Mouse (Mus musculus) heart, embryonic 14.5 days (tissue): Measurements from ENCODE around the gene Gm8453. TPM values are rescaled to one million over a fixed set of nuclear protein-coding genes. Genes with fewer than 3 reads are reported as not detected.
"Not testable (repeated sequence)": the region's sequence is repeated elsewhere in the genome, so short reads cannot be mapped to it uniquely, and the experiment has no call there.

Experiments used
- ATAC-seq: fragments of 200-750 bp; cut with Nextera tagmentation; 2 replicates; pipeline ENCODE4 v1.8.0; 2017; ENCODE audit warnings: low read depth, moderate TSS enrichment; ENCODE audit not compliant: insufficient number of reproducible peaks, insufficient read depth, low FRiP score
- H3K27ac ChIP-seq, 2 experiments: fragments of 200-500 bp in 1 of 2; fragments of 300-500 bp in 1 of 2; sonication (generic) in 1 of 2; replicated peaks in 1 of 2; 2 replicates each; pipeline ENCODE4 v1.5.1; 2012 to 2014; ENCODE audit warnings: low read depth in 2 of 2, low read length in 2 of 2, control low read depth in 1 of 2, mild to moderate bottlenecking in 1 of 2, mixed read lengths in 1 of 2; ENCODE audit not compliant: control insufficient read depth in 1 of 2, insufficient read depth in 1 of 2
- H3K27me3 ChIP-seq: fragments of 300-500 bp; sonication (generic); 2 replicates; pipeline ENCODE4 v1.6.1; 2014; ENCODE audit warnings: mild to moderate bottlenecking, low read length, control low read depth; ENCODE audit not compliant: control insufficient read depth, insufficient read depth
- H3K36me3 ChIP-seq: fragments of 300-500 bp; sonication (generic); 2 replicates; pipeline ENCODE4 v1.6.1; 2014; ENCODE audit warnings: mild to moderate bottlenecking, control low read depth, low read length, mixed read lengths; ENCODE audit not compliant: control insufficient read depth, insufficient read depth
- H3K4me1 ChIP-seq, 2 experiments: fragments of 200-500 bp in 1 of 2; fragments of 300-500 bp in 1 of 2; sonication (generic) in 1 of 2; 2 replicates each; pipeline ENCODE4 v1.6.1; 2012 to 2014; ENCODE audit warnings: low read length in 2 of 2, control low read depth in 1 of 2, mixed read lengths in 1 of 2; ENCODE audit not compliant: control insufficient read depth in 2 of 2, insufficient read depth in 2 of 2
- H3K4me2 ChIP-seq: fragments of 300-500 bp; sonication (generic); 2 replicates; pipeline ENCODE4 v1.6.1; 2014; ENCODE audit warnings: mild to moderate bottlenecking, low read length
- H3K4me3 ChIP-seq, 2 experiments: fragments of 200-500 bp in 1 of 2; fragments of 300-500 bp in 1 of 2; sonication (generic) in 1 of 2; 2 replicates each; pipeline ENCODE4 v1.5.1; 2012 to 2014; ENCODE audit warnings: low read length in 2 of 2, mild to moderate bottlenecking in 2 of 2, control low read depth in 1 of 2, low read depth in 1 of 2, moderate library complexity in 1 of 2; ENCODE audit not compliant: control insufficient read depth in 1 of 2, insufficient read depth in 1 of 2
- H3K9ac ChIP-seq: fragments of 300-500 bp; sonication (generic); 2 replicates; pipeline ENCODE4 v1.6.1; 2014; ENCODE audit warnings: mild to moderate bottlenecking, low read length
- H3K9me3 ChIP-seq: fragments of 300-500 bp; sonication (generic); 2 replicates; pipeline ENCODE4 v1.6.1; 2016; ENCODE audit warnings: low read length, control low read depth; ENCODE audit not compliant: control insufficient read depth
- WGBS: fragments of 180-500 bp; shearing (Covaris S2); extraction: QIAGEN DNeasy Blood & Tissue Kit; methylation state at CpG from one replicate; pipeline ENCODE4 v1.1.7; 2014; 5-methylcytosine and 5-hydroxymethylcytosine counted together
- polyA plus RNA-seq: library from polyadenylated mRNA; unstranded; fragments of >200 nt; fragmentation: Nextera tagmentation; extraction: Ambion mirVana; gene quantifications from 2 replicates; pipeline ENCODE4 v1.2.1, GENCODE M21; 2014

Gm8453 gene
- not detected in 2 replicates for polyA plus RNA-seq

DNA sequence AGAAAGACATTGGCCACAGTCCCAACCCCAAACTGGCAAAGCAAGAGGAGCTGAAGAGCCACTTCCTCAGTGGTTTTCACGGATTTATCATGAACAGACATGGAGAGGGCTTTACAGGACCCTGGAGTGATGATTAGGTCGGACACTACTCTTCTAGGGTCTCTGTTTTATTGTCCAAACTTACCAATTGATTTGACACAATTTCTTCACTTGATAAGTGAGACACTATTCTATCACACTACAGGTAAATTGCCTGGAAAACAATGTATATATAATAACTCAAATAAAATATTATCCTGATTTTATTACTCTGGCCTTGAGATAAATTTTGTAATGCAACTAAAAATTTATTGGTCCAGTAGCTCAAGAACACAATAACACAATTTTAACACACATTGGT lies at the start of gene Gm8453:
Gm8453 (minus strand) TSS at position 101 of the 400 bp plus-strand sequence.
- H3K27me3 ChIP-seq, H3K36me3 ChIP-seq, H3K4me2 ChIP-seq, H3K9me3 ChIP-seq, H3K4me3 ChIP-seq, ATAC-seq, H3K4me1 ChIP-seq, H3K9ac ChIP-seq, H3K27ac ChIP-seq: not testable (repeated sequence)
- 21% methylated on average over 1 of the region's 2 CpGs for WGBS

DNA sequence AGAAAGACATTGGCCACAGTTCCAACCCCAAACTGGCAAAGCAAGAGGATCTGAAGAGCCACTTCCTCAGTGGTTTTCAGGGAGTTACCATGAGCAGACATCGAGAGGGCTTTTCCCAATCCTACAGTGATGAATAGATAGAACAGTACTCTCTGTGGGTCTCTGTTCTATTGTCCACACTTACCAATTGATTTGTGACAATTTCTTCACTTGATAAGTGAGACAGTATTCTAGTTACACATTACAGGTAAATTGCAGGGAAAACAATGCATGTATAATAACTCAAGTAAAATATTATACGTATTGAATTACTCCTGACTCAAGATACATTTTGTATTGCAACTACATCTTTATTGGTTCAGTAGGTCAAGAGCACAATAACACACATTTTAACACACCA lies 28.1 kb downstream of the Gm8453 start, which contains the start of gene Gm8653:
Gm8653 (minus strand) TSS at position 101 of the 400 bp plus-strand sequence.
- not testable (repeated sequence) for H3K9me3 ChIP-seq, H3K36me3 ChIP-seq, ATAC-seq, H3K4me2 ChIP-seq, H3K4me3 ChIP-seq, H3K4me1 ChIP-seq, H3K9ac ChIP-seq, H3K27me3 ChIP-seq, H3K27ac ChIP-seq
- WGBS = no CpG with 5 or more reads among the region's 2 CpGs

DNA sequence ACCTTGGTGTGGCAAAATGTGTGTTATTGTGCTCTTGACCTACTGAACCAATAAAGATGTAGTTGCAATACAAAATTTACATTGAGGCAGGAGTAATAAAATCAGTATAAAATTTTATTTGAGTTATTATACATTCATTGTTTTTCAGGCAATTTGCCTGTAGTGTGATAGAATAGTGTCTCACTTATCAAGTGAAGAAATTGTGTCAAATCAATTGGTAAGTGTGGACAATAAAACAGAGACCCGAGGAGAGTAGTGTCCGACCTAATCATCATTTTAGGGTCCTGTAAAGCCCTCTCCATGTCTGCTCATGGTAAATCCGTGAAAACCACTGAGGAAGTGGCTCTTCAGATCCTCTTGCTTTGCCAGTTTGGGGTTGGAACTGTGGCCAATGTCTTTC lies 40.2 kb downstream of the Gm8453 start, which contains the start of gene Vmn1r143:
Vmn1r143 (plus strand) TSS at position 301 of the 400 bp plus-strand sequence.
- not testable (repeated sequence) for H3K4me3 ChIP-seq, H3K36me3 ChIP-seq, H3K27ac ChIP-seq, H3K4me1 ChIP-seq, H3K9me3 ChIP-seq, H3K27me3 ChIP-seq, ATAC-seq, H3K4me2 ChIP-seq, H3K9ac ChIP-seq
- no CpG with 5 or more reads among the region's 3 CpGs for WGBS

Other genes starting within 250 kb of the Gm8453 start
- gene Vmn1r137, start 234.9 kb downstream of the Gm8453 start, polyA plus RNA-seq = not detected in 2 replicates
- gene Vmn1r138, start 200.6 kb downstream of the Gm8453 start, polyA plus RNA-seq = not detected in 2 replicates
- gene Gm6176, start 173.2 kb downstream of the Gm8453 start, polyA plus RNA-seq = not detected in 2 replicates
- not detected in 2 replicates for gene Vmn1r139, start 160.4 kb downstream of the Gm8453 start, polyA plus RNA-seq
- not detected in 2 replicates for gene Gm16451, start 111.2 kb downstream of the Gm8453 start, polyA plus RNA-seq
- not detected in 2 replicates for gene Gm10666, start 94.7 kb downstream of the Gm8453 start, polyA plus RNA-seq
- gene Vmn1r142, start 65.4 kb downstream of the Gm8453 start, polyA plus RNA-seq = not detected in 2 replicates
- not detected in 2 replicates for gene Vmn1r143, start 40.1 kb downstream of the Gm8453 start, polyA plus RNA-seq
- gene Gm8653, start 28.2 kb downstream of the Gm8453 start, polyA plus RNA-seq = not detected in 2 replicates
- not detected in 2 replicates for gene Gm4187, start 100.2 kb upstream of the Gm8453 start, polyA plus RNA-seq
- not detected in 2 replicates for gene Gm8660, start 141.6 kb upstream of the Gm8453 start, polyA plus RNA-seq
- not detected in 2 replicates for gene Vmn1r148, start 184.1 kb upstream of the Gm8453 start, polyA plus RNA-seq
- gene Vmn1r149, start 208.7 kb upstream of the Gm8453 start, polyA plus RNA-seq = not detected in 2 replicates
- not detected in 2 replicates for gene Gm10665, start 234.6 kb upstream of the Gm8453 start, polyA plus RNA-seq